Mouse (Mus musculus) midbrain, embryonic 11.5 days (tissue): ENCODE results near the gene Kifap3. TPM values are rescaled to one million over a fixed set of nuclear protein-coding genes. Genes with fewer than 3 reads are reported as not detected.
"Not testable (repeated sequence)": the region's sequence is repeated elsewhere in the genome, so short reads cannot be mapped to it uniquely, and the experiment has no call there.

Source experiments
- ATAC-seq: fragments of 200-750 bp; cut with Nextera tagmentation; 2 replicates; pipeline ENCODE4 v1.8.0; 2017; ENCODE audit warnings: moderate TSS enrichment, moderate library complexity; ENCODE audit not compliant: low FRiP score
- DNase-seq: peaks from one replicate; pipeline ENCODE4 v3.0.0; 2015; ENCODE audit warnings: low spot score; ENCODE audit errors: missing footprints
- H3K27ac ChIP-seq: fragments of 300-500 bp; sonication (generic); 2 replicates; pipeline ENCODE4 v1.5.1; 2014; ENCODE audit warnings: low read depth, low read length
- H3K27me3 ChIP-seq: fragments of 300-500 bp; sonication (generic); 2 replicates; pipeline ENCODE4 v1.6.1; 2014; ENCODE audit warnings: mild to moderate bottlenecking, low read length, moderate library complexity, mixed read lengths; ENCODE audit not compliant: control insufficient read depth, insufficient read depth
- H3K36me3 ChIP-seq: fragments of 300-500 bp; sonication (generic); 2 replicates; pipeline ENCODE4 v1.6.1; 2014; ENCODE audit warnings: mild to moderate bottlenecking, low read length, moderate library complexity, mixed read lengths; ENCODE audit not compliant: control insufficient read depth, insufficient read depth
- H3K4me1 ChIP-seq: fragments of 300-500 bp; sonication (generic); 2 replicates; pipeline ENCODE4 v1.6.1; 2014; ENCODE audit warnings: low read length; ENCODE audit not compliant: control insufficient read depth, insufficient read depth
- H3K4me2 ChIP-seq: fragments of 300-500 bp; sonication (generic); 2 replicates; pipeline ENCODE4 v1.6.1; 2014; ENCODE audit warnings: mild to moderate bottlenecking, moderate library complexity
- H3K4me3 ChIP-seq: fragments of 300-500 bp; sonication (generic); 2 replicates; pipeline ENCODE4 v1.5.1; 2014; ENCODE audit warnings: low read depth, low read length
- H3K9ac ChIP-seq: fragments of 300-500 bp; sonication (generic); 2 replicates; pipeline ENCODE4 v1.6.1; 2014; ENCODE audit warnings: low read length
- H3K9me3 ChIP-seq: fragments of 300-500 bp; sonication (generic); 2 replicates; pipeline ENCODE4 v1.6.1; 2016; ENCODE audit warnings: low read length; ENCODE audit not compliant: control insufficient read depth
- WGBS: fragments of 180-500 bp; shearing (Covaris S2); extraction: QIAGEN DNeasy Blood & Tissue Kit; methylation state at CpG from one replicate; pipeline ENCODE4 v1.1.7; 2014; 5-methylcytosine and 5-hydroxymethylcytosine counted together
- polyA plus RNA-seq: library from polyadenylated mRNA; unstranded; fragments of >200 nt; fragmentation: Nextera tagmentation; extraction: Ambion mirVana; gene quantifications from 2 replicates; pipeline ENCODE4 v1.2.1, GENCODE M21; 2014

Kifap3 gene
- polyA plus RNA-seq, result 55.8 and 63.0 TPM in 2 replicates

DNA sequence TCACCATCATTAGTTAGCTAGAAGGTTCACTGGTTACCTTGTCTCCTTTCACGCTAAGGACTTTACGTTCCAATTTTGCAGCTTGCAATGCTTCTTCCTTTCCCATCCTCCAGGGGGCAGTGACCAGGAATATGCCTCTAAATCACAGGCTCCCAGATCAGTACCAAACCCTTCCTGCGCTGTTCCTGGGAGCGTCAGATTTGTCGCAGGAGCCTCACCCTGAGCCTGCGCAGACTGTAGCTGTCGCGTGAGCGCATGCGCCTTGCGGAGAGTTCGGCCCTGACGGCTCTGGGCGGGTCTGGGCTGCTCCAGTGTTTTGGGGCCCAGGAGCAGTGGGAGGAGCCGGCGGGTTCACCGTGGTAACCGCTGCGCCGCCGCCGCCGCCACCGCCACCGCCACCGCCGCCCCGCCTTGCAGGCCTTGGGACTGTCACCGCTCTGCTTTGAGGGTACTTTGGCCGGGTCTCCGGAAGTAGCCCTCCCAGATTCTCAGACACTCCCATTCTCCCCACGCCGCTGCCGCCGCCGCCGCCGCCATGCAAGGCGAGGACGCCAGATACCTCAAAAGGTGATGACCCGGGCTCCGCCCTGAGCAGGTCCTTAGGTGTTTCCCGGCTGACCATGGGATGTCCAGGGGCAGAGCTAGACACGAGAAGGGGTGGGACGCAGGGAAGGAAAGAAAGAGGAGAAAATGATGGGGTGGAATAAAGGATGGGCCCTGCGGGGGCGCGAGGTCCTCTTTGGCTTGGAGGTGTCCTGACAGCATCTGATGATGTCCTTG lies at the start of gene Kifap3:
Gene Kifap3, plus strand, starts transcription at position 248 of the 780 bp plus-strand sequence.
- Histone ChIP-seq H3K9ac (peak within 1 kb of the TSS; percentile 74), H3K4me1 (peaks cover 3% of the 10 kb centered on the region; the same call in 1 of the 2 replicates), H3K9me3 (peaks cover 3% of the 10 kb centered on the region; the same call in 1 of the 2 replicates), H3K27me3 (no peaks in the 10 kb centered on the region), H3K27ac (peak within 1 kb of the TSS; percentile 42), H3K4me3 (peak within 1 kb of the TSS; percentile 68), H3K36me3 (peaks cover 5% of the 10 kb centered on the region; the same call in 1 of the 2 replicates), H3K4me2 (peak within 1 kb of the TSS; percentile 53)
- DNase-seq (peak; percentile 99), ATAC-seq (peak; percentile 100)
- under 1% methylated on average over 41 of the region's 48 CpGs for WGBS

DNA sequence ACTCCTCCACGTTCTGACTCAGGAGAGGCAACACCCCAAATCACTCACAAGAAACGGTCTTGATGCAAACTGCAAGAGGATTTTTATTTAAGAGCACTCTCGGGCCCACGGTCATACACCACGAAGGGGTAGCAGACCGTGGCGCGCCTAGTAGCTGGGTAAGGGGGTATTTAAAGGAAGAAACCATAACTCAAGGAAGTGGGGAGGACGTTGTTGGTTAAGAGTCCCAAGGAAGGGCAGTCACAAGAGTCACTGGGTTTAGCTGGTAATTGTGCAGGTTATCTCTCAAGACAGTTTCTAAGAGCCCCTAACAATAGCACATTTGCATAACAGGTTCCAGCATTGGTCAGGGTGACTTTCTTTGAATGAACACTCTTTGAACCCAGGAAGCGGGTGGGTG lies 48.2 kb upstream of the Kifap3 start:
- H3K9me3 ChIP-seq, H3K4me3 ChIP-seq, ATAC-seq, H3K27me3 ChIP-seq, H3K9ac ChIP-seq, DNase-seq, H3K4me1 ChIP-seq, H3K4me2 ChIP-seq, H3K36me3 ChIP-seq, H3K27ac ChIP-seq: not testable (repeated sequence)
- WGBS, result 95% methylated on average over 10 of the region's 10 CpGs

DNA sequence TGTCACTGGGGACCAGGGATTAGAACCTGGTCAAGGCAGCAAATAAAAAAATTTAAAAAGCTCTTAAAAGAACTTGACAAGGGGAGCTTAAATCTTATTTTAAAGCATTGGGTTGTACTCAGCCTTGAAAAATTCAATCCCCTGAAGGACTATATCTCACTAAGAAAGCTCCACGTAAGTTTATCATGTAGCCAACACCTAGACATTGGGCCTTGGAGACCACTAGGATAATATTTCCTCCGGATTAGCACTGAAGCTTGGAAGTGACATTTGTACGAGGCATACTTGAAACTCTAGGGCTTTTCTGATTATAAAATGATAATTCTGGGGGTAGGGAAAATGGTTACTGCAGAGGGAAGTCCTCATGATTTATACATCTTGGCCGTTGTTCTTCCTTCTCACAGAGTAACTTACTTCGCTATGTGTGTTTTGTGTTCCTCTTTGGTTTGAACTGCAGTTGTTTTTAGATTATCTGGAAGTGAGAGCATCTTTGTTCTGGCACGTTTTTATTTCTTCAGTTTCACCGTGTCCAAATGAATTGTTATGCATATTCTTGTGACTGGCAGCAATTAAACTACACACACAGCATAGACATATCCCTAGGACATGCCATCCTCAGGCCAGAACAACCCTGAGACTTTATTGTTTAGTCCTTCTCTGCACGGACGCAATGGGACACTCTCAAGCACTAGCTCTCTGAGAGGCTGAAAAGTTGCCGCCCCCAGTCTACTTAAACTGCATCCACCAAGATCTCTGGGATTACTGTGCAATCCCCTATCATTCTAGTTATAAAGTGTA lies 42.7 kb upstream of the Kifap3 start:
- H3K9ac ChIP-seq, result no peak overlapping the region
- no peak overlapping the region for H3K4me3 ChIP-seq
- WGBS, result 83% methylated on average over 10 of the region's 10 CpGs
- no peaks in the 10 kb centered on the region for H3K9me3 ChIP-seq
- ATAC-seq (no peak), DNase-seq (no peak)
- no peaks in the 10 kb centered on the region for H3K4me1 ChIP-seq
- H3K27me3 ChIP-seq, result no peaks in the 10 kb centered on the region
- no peak overlapping the region for H3K4me2 ChIP-seq
- H3K36me3 ChIP-seq, result no peaks in the 10 kb centered on the region
- no peak overlapping the region for H3K27ac ChIP-seq

DNA sequence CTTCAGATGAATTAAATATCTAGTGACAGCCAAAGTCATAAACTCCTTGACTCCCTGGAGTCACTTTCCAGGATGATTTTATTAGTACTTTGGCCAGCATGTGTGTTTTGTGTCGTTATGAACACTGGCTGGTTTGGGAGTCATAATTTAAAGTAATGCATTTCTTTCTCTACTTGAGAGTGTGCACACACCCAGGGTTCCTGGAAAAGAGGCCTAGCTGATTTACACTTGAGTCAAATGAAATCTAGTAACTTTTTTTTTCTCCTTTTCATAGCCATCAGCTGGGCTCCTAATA lies 42.2 kb upstream of the Kifap3 start:
- no peaks in the 10 kb centered on the region for H3K36me3 ChIP-seq
- H3K9ac ChIP-seq, result no peak overlapping the region
- H3K4me3 ChIP-seq, result no peak overlapping the region
- H3K27ac ChIP-seq, result no peak overlapping the region
- no peaks in the 10 kb centered on the region for H3K9me3 ChIP-seq
- no peak for DNase-seq
- 72% methylated on average over 1 of the region's 1 CpGs for WGBS
- no peak for ATAC-seq
- H3K4me1 ChIP-seq, result no peaks in the 10 kb centered on the region
- no peaks in the 10 kb centered on the region for H3K27me3 ChIP-seq
- H3K4me2 ChIP-seq, result no peak overlapping the region

DNA sequence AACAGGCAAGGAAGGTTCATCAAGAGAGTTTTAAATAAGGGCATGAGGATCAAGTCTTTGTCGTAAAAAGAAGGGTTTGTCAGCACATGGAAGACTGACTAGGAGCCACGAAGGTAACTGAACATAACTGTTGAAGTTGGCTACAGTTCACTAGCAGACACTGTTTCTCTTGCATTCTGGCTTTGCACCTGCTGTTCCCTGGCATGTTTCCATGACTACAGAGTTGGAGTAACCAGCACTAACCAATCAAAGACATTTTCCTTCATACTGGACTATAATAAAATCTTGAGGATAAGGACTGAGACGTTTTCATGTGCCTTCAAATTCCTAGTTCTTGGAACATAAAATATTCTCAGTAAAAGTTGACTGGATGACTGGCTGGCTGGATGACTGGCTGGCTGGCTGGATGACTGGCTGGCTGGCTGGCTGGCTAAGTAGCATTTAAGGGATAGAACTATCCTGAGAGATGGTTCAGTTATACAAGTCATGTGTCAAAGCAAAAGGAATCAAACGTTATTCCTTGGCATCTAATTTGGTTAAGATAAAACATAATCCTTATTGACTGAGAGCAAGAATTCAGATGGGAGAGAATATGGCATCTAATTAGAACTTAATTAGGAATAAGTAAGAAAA lies 27.9 kb upstream of the Kifap3 start:
- Histone ChIP-seq H3K4me2 (no peak overlapping the region), H3K27ac (no peak overlapping the region), H3K4me1 (no peaks in the 10 kb centered on the region), H3K4me3 (no peak overlapping the region), H3K9me3 (no peaks in the 10 kb centered on the region), H3K27me3 (no peaks in the 10 kb centered on the region), H3K36me3 (no peaks in the 10 kb centered on the region), H3K9ac (no peak overlapping the region)
- 79% methylated on average over 4 of the region's 4 CpGs for WGBS
- ATAC-seq (no peak), DNase-seq (no peak)

DNA sequence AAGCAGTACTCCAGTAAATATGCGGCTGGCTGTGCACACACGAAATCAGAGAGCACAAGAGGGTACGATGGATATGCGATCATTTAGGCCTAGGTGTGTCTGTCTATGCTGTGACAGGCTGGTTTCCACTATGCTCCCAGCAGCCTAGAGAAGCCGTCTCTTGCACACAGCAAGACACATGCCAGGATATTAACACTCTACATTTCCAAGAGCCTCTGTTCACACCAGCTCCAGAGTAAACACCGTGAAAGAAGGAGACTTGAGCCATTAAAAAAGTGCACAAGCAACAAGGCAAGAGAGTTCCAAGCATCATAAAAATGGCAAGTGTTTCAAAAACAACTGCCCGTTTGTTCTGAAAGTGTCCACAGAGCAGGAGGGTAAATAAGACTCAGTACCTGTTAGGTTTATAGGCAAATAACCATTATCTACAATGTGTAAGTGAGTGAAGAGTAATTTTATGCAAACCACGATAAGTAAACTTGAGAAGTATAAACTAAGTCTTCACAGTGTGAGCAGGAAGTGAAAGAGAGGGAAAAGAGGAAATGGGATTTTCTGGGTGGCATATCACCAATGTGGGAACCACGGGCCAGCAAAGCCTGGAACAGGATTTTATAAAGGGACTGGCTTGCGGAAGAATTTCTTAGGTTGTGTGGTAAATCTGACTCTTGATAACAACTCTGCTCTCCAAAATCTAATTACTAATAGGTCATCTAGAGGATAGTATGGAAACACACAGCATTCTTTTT lies 21.7 kb upstream of the Kifap3 start:
- DNase-seq, result no peak
- no peaks in the 10 kb centered on the region for H3K9me3 ChIP-seq
- no peak overlapping the region for H3K27ac ChIP-seq
- no peak for ATAC-seq
- no peak overlapping the region for H3K4me3 ChIP-seq
- H3K27me3 ChIP-seq, result no peaks in the 10 kb centered on the region
- H3K4me1 ChIP-seq, result no peaks in the 10 kb centered on the region
- no peak overlapping the region for H3K9ac ChIP-seq
- no peak overlapping the region for H3K4me2 ChIP-seq
- WGBS, result 87% methylated on average over 10 of the region's 10 CpGs
- no peaks in the 10 kb centered on the region for H3K36me3 ChIP-seq

DNA sequence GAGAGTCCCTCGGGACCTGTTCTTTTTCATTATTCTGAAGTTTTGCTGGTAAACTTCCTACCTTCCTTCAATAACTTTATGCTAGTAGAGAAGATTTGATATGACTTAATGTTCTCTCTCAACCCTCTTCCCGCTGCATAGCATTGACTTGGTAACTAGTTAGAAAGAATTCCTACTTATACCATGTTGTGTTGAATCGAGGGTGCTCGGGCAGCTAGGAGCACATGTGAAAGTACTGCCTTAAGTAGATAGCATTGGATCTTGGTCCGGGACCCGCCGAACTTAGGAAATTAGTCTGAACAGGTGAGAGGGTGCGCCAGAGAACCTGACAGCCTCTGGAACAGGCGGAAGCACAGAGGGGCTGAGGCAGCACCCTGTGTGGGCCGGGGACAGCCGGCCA lies 4.2 kb downstream of the Kifap3 start:
- H3K27ac ChIP-seq, H3K9me3 ChIP-seq, ATAC-seq, H3K4me1 ChIP-seq, H3K4me2 ChIP-seq, H3K27me3 ChIP-seq, H3K9ac ChIP-seq, DNase-seq, H3K36me3 ChIP-seq, H3K4me3 ChIP-seq: not testable (repeated sequence)
- 92% methylated on average over 7 of the region's 11 CpGs for WGBS

DNA sequence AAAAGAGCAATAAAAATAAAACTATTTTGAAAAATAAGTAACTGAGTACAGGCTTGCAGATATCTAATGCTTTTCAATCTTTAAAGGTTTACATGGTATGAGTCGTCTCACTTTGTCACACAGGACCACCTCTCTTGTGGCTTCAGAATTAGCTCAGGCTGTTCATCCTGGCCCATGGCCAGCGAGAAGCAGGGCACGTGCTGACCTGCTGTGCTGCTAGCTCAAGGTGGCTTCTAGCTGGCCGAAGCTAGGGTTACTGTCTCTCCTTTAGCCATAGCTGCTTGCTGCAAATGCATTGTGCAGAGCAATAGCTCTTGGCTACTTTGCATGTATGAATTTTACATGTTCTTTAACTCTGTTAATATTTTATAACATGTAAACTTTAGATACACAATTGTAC lies 42.0 kb downstream of the Kifap3 start:
- 93% methylated on average over 4 of the region's 4 CpGs for WGBS

More for the DNA sequence above, 42.0 kb downstream of the Kifap3 start:
- Histone ChIP-seq H3K4me3 (no peak overlapping the region), H3K27me3 (no peaks in the 10 kb centered on the region), H3K9me3 (no peaks in the 10 kb centered on the region), H3K36me3 (no peaks in the 10 kb centered on the region), H3K4me1 (no peaks in the 10 kb centered on the region), H3K9ac (no peak overlapping the region), H3K4me2 (no peak overlapping the region), H3K27ac (no peak overlapping the region)
- ATAC-seq, result no peak
- peak; percentile 10 for DNase-seq
